Mouse (Mus musculus): ENCODE data around the gene Arg2. TPM values are rescaled to one million over a fixed set of nuclear protein-coding genes. Genes with fewer than 3 reads are reported as not detected.

Gene Arg2
- polyA plus RNA-seq, 1 experiment, result 0.15 TPM

- Histone ChIP-seq H3K4me3 (ENCODE audit: insufficient read depth, poor library complexity, severe bottlenecking) (no peak overlapping the region), H3ac (ENCODE audit: control insufficient read depth, insufficient read length, low read depth) (no peak overlapping the region), H3K79me2 (ENCODE audit: control insufficient read depth, insufficient read depth) (no peaks in the 10 kb centered on the region), H3K36me3 (ENCODE audit: control insufficient read depth, insufficient read depth) (no peaks in the 10 kb centered on the region), H3K27me3 (ENCODE audit: control insufficient read depth, insufficient read depth, insufficient read length) (peaks cover 21% of the 10 kb centered on the region), H3K79me3 (ENCODE audit: low read depth) (no peaks in the 10 kb centered on the region)
- TF ChIP-seq USF1 (IDR thresholded peaks at IDR 0.05; ENCODE audit: low read depth), result peak; percentile 37
- no peak for TF ChIP-seq FOSL1 (IDR thresholded peaks at IDR 0.05; ENCODE audit: insufficient read depth, low read length, poor library complexity, severe bottlenecking)
- no peak for TF ChIP-seq CTCF (IDR thresholded peaks at IDR 0.05; ENCODE audit: control insufficient read depth, insufficient read depth, insufficient read length)
- TF ChIP-seq MYOD1 (IDR thresholded peaks at IDR 0.05; ENCODE audit: control insufficient read depth, insufficient read length, low read depth), result no peak
- no peak for TF ChIP-seq CEBPB (IDR thresholded peaks at IDR 0.05; ENCODE audit: low read depth)
These were observed 1.3 kb downstream of the Arg2 start for GRCm38 (mm10) chr12:79131706-79132460.

DNA sequence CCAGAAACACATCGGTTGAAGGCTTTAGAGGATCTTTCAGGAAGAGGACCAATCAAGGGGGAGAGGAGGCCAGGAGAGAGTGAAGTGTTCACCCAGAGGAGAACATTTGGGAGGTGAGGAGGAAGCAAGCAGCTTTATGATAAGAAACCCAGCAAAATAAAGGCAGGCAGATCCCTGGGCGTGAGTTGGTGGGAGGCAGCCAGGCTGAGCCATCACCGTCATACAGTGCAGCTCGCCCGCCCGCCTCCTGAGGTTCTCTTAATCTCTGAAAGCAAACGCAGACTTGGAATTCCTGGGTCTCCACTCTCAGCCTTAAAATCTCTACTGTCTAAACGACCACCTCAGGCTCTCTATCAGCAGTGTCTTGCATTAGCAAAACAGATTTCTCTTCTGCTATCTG is 4.1 kb downstream of the Arg2 start:
- H3K27me3 ChIP-seq (ENCODE audit: control insufficient read depth, insufficient read depth, insufficient read length), result peaks cover 18% of the 10 kb centered on the region
- no peaks in the 10 kb centered on the region for H3K79me3 ChIP-seq (ENCODE audit: low read depth)
- H3K36me3 ChIP-seq (ENCODE audit: control insufficient read depth, insufficient read depth), result no peaks in the 10 kb centered on the region
- H3ac ChIP-seq (ENCODE audit: control insufficient read depth, insufficient read length, low read depth), result no peak overlapping the region
- H3K79me2 ChIP-seq (ENCODE audit: control insufficient read depth, insufficient read depth), result no peaks in the 10 kb centered on the region
- no peak overlapping the region for H3K4me3 ChIP-seq (ENCODE audit: insufficient read depth, poor library complexity, severe bottlenecking)
- TF ChIP-seq CEBPB (IDR thresholded peaks at IDR 0.05; ENCODE audit: low read depth) (no peak), MYOD1 (IDR thresholded peaks at IDR 0.05; ENCODE audit: control insufficient read depth, insufficient read length, low read depth) (no peak), USF1 (IDR thresholded peaks at IDR 0.05; ENCODE audit: low read depth) (no peak), CTCF (IDR thresholded peaks at IDR 0.05; ENCODE audit: control insufficient read depth, insufficient read depth, insufficient read length) (no peak), MYOG (IDR thresholded peaks at IDR 0.05; ENCODE audit: control insufficient read depth, extremely low read depth, insufficient read length) (no peak), MAX (IDR thresholded peaks at IDR 0.05) (no peak), FOSL1 (IDR thresholded peaks at IDR 0.05; ENCODE audit: insufficient read depth, low read length, poor library complexity, severe bottlenecking) (no peak)

- no peaks in the 10 kb centered on the region for H3K36me3 ChIP-seq (ENCODE audit: control insufficient read depth, insufficient read depth)
- H3K27me3 ChIP-seq (ENCODE audit: control insufficient read depth, insufficient read depth, insufficient read length), result peaks cover 18% of the 10 kb centered on the region
- no peak overlapping the region for H3K4me3 ChIP-seq (ENCODE audit: insufficient read depth, poor library complexity, severe bottlenecking)
- no peaks in the 10 kb centered on the region for H3K79me2 ChIP-seq (ENCODE audit: control insufficient read depth, insufficient read depth)
- no peak for TF ChIP-seq MYOD1 (IDR thresholded peaks at IDR 0.05; ENCODE audit: control insufficient read depth, insufficient read length, low read depth)
- TF ChIP-seq USF1 (IDR thresholded peaks at IDR 0.05; ENCODE audit: low read depth), result peak; percentile 71
- H3ac ChIP-seq (ENCODE audit: control insufficient read depth, insufficient read length, low read depth), result no peak overlapping the region
- H3K79me3 ChIP-seq (ENCODE audit: low read depth), result no peaks in the 10 kb centered on the region
These were observed 4.5 kb downstream of the Arg2 start for GRCm38 (mm10) chr12:79135105-79135504.

- Histone ChIP-seq H3K4me3 (ENCODE audit: insufficient read depth, poor library complexity, severe bottlenecking) (no peak overlapping the region), H3K36me3 (ENCODE audit: control insufficient read depth, insufficient read depth) (no peaks in the 10 kb centered on the region), H3K27me3 (ENCODE audit: control insufficient read depth, insufficient read depth, insufficient read length) (peaks cover under 1% of the 10 kb centered on the region), H3K79me3 (ENCODE audit: low read depth) (no peaks in the 10 kb centered on the region), H3ac (ENCODE audit: control insufficient read depth, insufficient read length, low read depth) (no peak overlapping the region), H3K79me2 (ENCODE audit: control insufficient read depth, insufficient read depth) (no peaks in the 10 kb centered on the region)
- TF ChIP-seq FOSL1 (IDR thresholded peaks at IDR 0.05; ENCODE audit: insufficient read depth, low read length, poor library complexity, severe bottlenecking) (no peak), CEBPB (IDR thresholded peaks at IDR 0.05; ENCODE audit: low read depth) (no peak), MYOD1 (IDR thresholded peaks at IDR 0.05; ENCODE audit: control insufficient read depth, insufficient read length, low read depth) (no peak), CTCF (IDR thresholded peaks at IDR 0.05; ENCODE audit: control insufficient read depth, insufficient read depth, insufficient read length) (no peak), MYOG (IDR thresholded peaks at IDR 0.05; ENCODE audit: control insufficient read depth, extremely low read depth, insufficient read length) (no peak), MAX (IDR thresholded peaks at IDR 0.05) (no peak), USF1 (IDR thresholded peaks at IDR 0.05; ENCODE audit: low read depth) (no peak)
These were observed 6.4 kb downstream of the Arg2 start for GRCm38 (mm10) chr12:79136949-79137348.

- Histone ChIP-seq H3K79me3 (ENCODE audit: low read depth) (no peaks in the 10 kb centered on the region), H3ac (ENCODE audit: control insufficient read depth, insufficient read length, low read depth) (no peak overlapping the region), H3K36me3 (ENCODE audit: control insufficient read depth, insufficient read depth) (no peaks in the 10 kb centered on the region)
These were observed 8.4 kb downstream of the Arg2 start for GRCm38 (mm10) chr12:79138999-79139398.

DNA sequence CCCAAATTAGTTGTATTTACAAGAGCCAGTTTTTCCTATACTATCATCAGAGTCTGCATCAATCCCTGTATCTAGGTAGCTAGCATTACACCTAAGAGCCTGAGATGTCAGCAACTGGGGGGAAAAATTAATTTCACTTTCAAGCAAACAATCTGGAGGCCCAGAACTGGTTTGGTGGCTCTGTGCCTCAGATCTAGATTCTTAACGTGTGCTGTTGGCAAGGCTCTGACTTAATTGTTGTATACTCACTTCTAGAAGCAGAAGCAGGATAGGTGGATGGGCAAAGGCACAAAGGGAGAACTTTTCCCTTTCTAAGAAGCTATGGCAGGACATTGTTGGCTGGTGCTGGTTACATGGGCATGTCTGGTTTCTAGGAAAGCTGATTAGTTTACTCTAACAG is 8.8 kb downstream of the Arg2 start:
- Histone ChIP-seq H3K36me3 (ENCODE audit: control insufficient read depth, insufficient read depth) (no peaks in the 10 kb centered on the region), H3K79me3 (ENCODE audit: low read depth) (no peaks in the 10 kb centered on the region), H3K79me2 (ENCODE audit: control insufficient read depth, insufficient read depth) (no peaks in the 10 kb centered on the region), H3K4me3 (ENCODE audit: insufficient read depth, poor library complexity, severe bottlenecking) (no peak overlapping the region), H3K27me3 (ENCODE audit: control insufficient read depth, insufficient read depth, insufficient read length) (no peaks in the 10 kb centered on the region), H3ac (ENCODE audit: control insufficient read depth, insufficient read length, low read depth) (no peak overlapping the region)
- TF ChIP-seq MAX (IDR thresholded peaks at IDR 0.05) (no peak), FOSL1 (IDR thresholded peaks at IDR 0.05; ENCODE audit: insufficient read depth, low read length, poor library complexity, severe bottlenecking) (no peak), CTCF (IDR thresholded peaks at IDR 0.05; ENCODE audit: control insufficient read depth, insufficient read depth, insufficient read length) (no peak), MYOD1 (IDR thresholded peaks at IDR 0.05; ENCODE audit: control insufficient read depth, insufficient read length, low read depth) (no peak), MYOG (IDR thresholded peaks at IDR 0.05; ENCODE audit: control insufficient read depth, extremely low read depth, insufficient read length) (no peak), CEBPB (IDR thresholded peaks at IDR 0.05; ENCODE audit: low read depth) (no peak), USF1 (IDR thresholded peaks at IDR 0.05; ENCODE audit: low read depth) (no peak)

More at GRCm38 (mm10) chr12:79138999-79139398, 8.4 kb downstream of the Arg2 start:
- Histone ChIP-seq H3K79me2 (ENCODE audit: control insufficient read depth, insufficient read depth) (no peaks in the 10 kb centered on the region), H3K27me3 (ENCODE audit: control insufficient read depth, insufficient read depth, insufficient read length) (no peaks in the 10 kb centered on the region), H3K4me3 (ENCODE audit: insufficient read depth, poor library complexity, severe bottlenecking) (no peak overlapping the region)
- TF ChIP-seq MYOG (IDR thresholded peaks at IDR 0.05; ENCODE audit: control insufficient read depth, extremely low read depth, insufficient read length), result no peak
- no peak for TF ChIP-seq MAX (IDR thresholded peaks at IDR 0.05)
- TF ChIP-seq MYOD1 (IDR thresholded peaks at IDR 0.05; ENCODE audit: control insufficient read depth, insufficient read length, low read depth), result no peak
- TF ChIP-seq CTCF (IDR thresholded peaks at IDR 0.05; ENCODE audit: control insufficient read depth, insufficient read depth, insufficient read length), result no peak
- TF ChIP-seq FOSL1 (IDR thresholded peaks at IDR 0.05; ENCODE audit: insufficient read depth, low read length, poor library complexity, severe bottlenecking), result no peak
- TF ChIP-seq CEBPB (IDR thresholded peaks at IDR 0.05; ENCODE audit: low read depth), result no peak
- no peak for TF ChIP-seq USF1 (IDR thresholded peaks at IDR 0.05; ENCODE audit: low read depth)
